Mouse (Mus musculus) bone marrow macrophage, adult 2 months (primary cell): ENCODE data around the gene Asb9.

ENCODE experiments used
- CTCF ChIP-seq: IDR thresholded peaks from 2 replicates; pipeline ENCODE4 v1.5.1; 2012; ENCODE audit warnings: low read depth, mild to moderate bottlenecking, low read length, moderate library complexity
- POLR2A ChIP-seq: IDR thresholded peaks from 2 replicates; pipeline ENCODE4 v1.6.1; 2012; ENCODE audit warnings: mild to moderate bottlenecking, low read depth, low read length, borderline replicate concordance

DNA sequence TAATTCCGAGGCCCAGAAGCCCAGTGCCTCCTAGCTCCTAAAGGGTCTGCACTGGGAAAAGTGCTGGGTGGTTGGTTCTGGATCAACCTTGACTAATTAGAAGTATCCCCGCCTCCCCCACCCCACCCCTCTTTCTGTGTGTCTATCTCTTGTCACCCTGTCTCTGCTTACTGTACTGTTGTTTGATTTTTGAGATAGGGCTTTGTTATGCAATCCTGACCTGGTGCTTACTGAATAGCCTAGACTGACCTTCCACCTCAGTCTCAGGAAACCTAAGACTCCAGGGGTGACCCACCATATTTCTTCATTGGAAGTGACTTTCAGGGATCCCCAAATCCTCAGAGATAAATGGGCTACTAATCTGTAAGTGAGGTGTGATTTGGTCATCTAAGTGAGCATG is 3.9 kb upstream of the Asb9 start:
- no peak for TF ChIP-seq CTCF
- TF ChIP-seq POLR2A = no peak
